Mouse (Mus musculus): ENCODE measurements around the gene Fyb. TPM values are rescaled to one million over a fixed set of nuclear protein-coding genes. Genes with fewer than 3 reads are reported as not detected.

Fyb gene
- polyA plus RNA-seq, 1 experiment from 2014 or later = 3.9 TPM

- H3K9ac ChIP-seq (ENCODE audit: low read length) = no peak overlapping the region
- H3K4me1 ChIP-seq (ENCODE audit: control insufficient read depth in 2 of 2, insufficient read depth in 2 of 2, low read length in 2 of 2) = peaks cover 0 to 5% of the 10 kb centered on the region in 2 experiments; a peak in 2 of 4 replicates
- 79% methylated on average over 4 of the region's 4 CpGs for WGBS
- no peaks in the 10 kb centered on the region for H3K36me3 ChIP-seq (ENCODE audit: control insufficient read depth, insufficient read depth, low read length)
- H3K4me3 ChIP-seq (ENCODE audit: control insufficient read depth in 1 of 2, insufficient read depth in 1 of 2, low read depth in 1 of 2, low read length in 2 of 2) = no peak overlapping the region
- ATAC-seq (ENCODE audit: insufficient number of reproducible peaks, insufficient read depth, low FRiP score, low read depth) = no peak
- no peaks in the 10 kb centered on the region for H3K9me3 ChIP-seq (ENCODE audit: control insufficient read depth, low read length)
- H3K27me3 ChIP-seq (ENCODE audit: control insufficient read depth, insufficient read depth, low read length) = no peaks in the 10 kb centered on the region
- no peak overlapping the region for H3K4me2 ChIP-seq (ENCODE audit: low read length)
- H3K27ac ChIP-seq (replicated peaks in 1 of 2; ENCODE audit: control insufficient read depth in 1 of 2, insufficient read depth in 1 of 2, low read depth in 2 of 2, low read length in 2 of 2) = no peak overlapping the region
Measured at GRCm38 (mm10) chr15:6629174-6629573, 106.5 kb downstream of the Fyb start.

- H3K9ac ChIP-seq (ENCODE audit: low read length) = no peak overlapping the region
- no peak overlapping the region for H3K4me2 ChIP-seq (ENCODE audit: low read length)
- H3K4me1 ChIP-seq (ENCODE audit: control insufficient read depth in 2 of 2, insufficient read depth in 2 of 2, low read length in 2 of 2) = no peaks in the 10 kb centered on the region
- no peak for ATAC-seq (ENCODE audit: insufficient number of reproducible peaks, insufficient read depth, low FRiP score, low read depth)
- H3K4me3 ChIP-seq (ENCODE audit: control insufficient read depth in 1 of 2, insufficient read depth in 1 of 2, low read depth in 1 of 2, low read length in 2 of 2) = no peak overlapping the region
- no peaks in the 10 kb centered on the region for H3K36me3 ChIP-seq (ENCODE audit: control insufficient read depth, insufficient read depth, low read length)
- H3K27ac ChIP-seq (replicated peaks in 1 of 2; ENCODE audit: control insufficient read depth in 1 of 2, insufficient read depth in 1 of 2, low read depth in 2 of 2, low read length in 2 of 2) = no peak overlapping the region
- H3K27me3 ChIP-seq (ENCODE audit: control insufficient read depth, insufficient read depth, low read length) = no peaks in the 10 kb centered on the region
- H3K9me3 ChIP-seq (ENCODE audit: control insufficient read depth, low read length) = no peaks in the 10 kb centered on the region
- 73% methylated on average over 3 of the region's 3 CpGs for WGBS
Measured at GRCm38 (mm10) chr15:6635405-6635804, 112.8 kb downstream of the Fyb start.

GRCm38 (mm10) chr15:6642223-6642622, 119.6 kb downstream of the Fyb start:
- Histone ChIP-seq H3K27me3 (ENCODE audit: control insufficient read depth, insufficient read depth, low read length) (no peaks in the 10 kb centered on the region), H3K36me3 (ENCODE audit: control insufficient read depth, insufficient read depth, low read length) (no peaks in the 10 kb centered on the region), H3K4me1 (ENCODE audit: control insufficient read depth in 2 of 2, insufficient read depth in 2 of 2, low read length in 2 of 2) (no peaks in the 10 kb centered on the region), H3K9ac (ENCODE audit: low read length) (no peak overlapping the region), H3K9me3 (ENCODE audit: control insufficient read depth, low read length) (no peaks in the 10 kb centered on the region), H3K4me3 (ENCODE audit: control insufficient read depth in 1 of 2, insufficient read depth in 1 of 2, low read depth in 1 of 2, low read length in 2 of 2) (no peak overlapping the region), H3K27ac (replicated peaks in 1 of 2; ENCODE audit: control insufficient read depth in 1 of 2, insufficient read depth in 1 of 2, low read depth in 2 of 2, low read length in 2 of 2) (no peak overlapping the region), H3K4me2 (ENCODE audit: low read length) (no peak overlapping the region)
- 68% methylated on average over 5 of the region's 5 CpGs for WGBS
- no peak for ATAC-seq (ENCODE audit: insufficient number of reproducible peaks, insufficient read depth, low FRiP score, low read depth)

GRCm38 (mm10) chr15:6645498-6645897, 122.8 kb downstream of the Fyb start:
- WGBS = 78% methylated on average over 3 of the region's 3 CpGs
- no peak for ATAC-seq (ENCODE audit: insufficient number of reproducible peaks, insufficient read depth, low FRiP score, low read depth)
- no peak overlapping the region for H3K9ac ChIP-seq (ENCODE audit: low read length)

GRCm38 (mm10) chr15:6647066-6647465, 124.4 kb downstream of the Fyb start:
- H3K9me3 ChIP-seq (ENCODE audit: control insufficient read depth, low read length) = no peaks in the 10 kb centered on the region
- H3K27ac ChIP-seq (replicated peaks in 1 of 2; ENCODE audit: control insufficient read depth in 1 of 2, insufficient read depth in 1 of 2, low read depth in 2 of 2, low read length in 2 of 2) = no peak overlapping the region
- peaks cover 0 to 3% of the 10 kb centered on the region in 2 experiments; a peak in 1 of 4 replicates for H3K4me1 ChIP-seq (ENCODE audit: control insufficient read depth in 2 of 2, insufficient read depth in 2 of 2, low read length in 2 of 2)
- H3K9ac ChIP-seq (ENCODE audit: low read length) = no peak overlapping the region
- H3K36me3 ChIP-seq (ENCODE audit: control insufficient read depth, insufficient read depth, low read length) = no peaks in the 10 kb centered on the region
- H3K4me3 ChIP-seq (ENCODE audit: control insufficient read depth in 1 of 2, insufficient read depth in 1 of 2, low read depth in 1 of 2, low read length in 2 of 2) = no peak overlapping the region
- ATAC-seq (ENCODE audit: insufficient number of reproducible peaks, insufficient read depth, low FRiP score, low read depth) = no peak
- H3K4me2 ChIP-seq (ENCODE audit: low read length) = no peak overlapping the region
- WGBS = 87% methylated on average over 1 of the region's 1 CpGs
- H3K27me3 ChIP-seq (ENCODE audit: control insufficient read depth, insufficient read depth, low read length) = no peaks in the 10 kb centered on the region

More at GRCm38 (mm10) chr15:6645498-6645897, 122.8 kb downstream of the Fyb start:
- no peak overlapping the region for H3K4me2 ChIP-seq (ENCODE audit: low read length)
- H3K9me3 ChIP-seq (ENCODE audit: control insufficient read depth, low read length) = no peaks in the 10 kb centered on the region
- H3K27me3 ChIP-seq (ENCODE audit: control insufficient read depth, insufficient read depth, low read length) = no peaks in the 10 kb centered on the region
- no peak overlapping the region for H3K4me3 ChIP-seq (ENCODE audit: control insufficient read depth in 1 of 2, insufficient read depth in 1 of 2, low read depth in 1 of 2, low read length in 2 of 2)
- no peaks in the 10 kb centered on the region for H3K36me3 ChIP-seq (ENCODE audit: control insufficient read depth, insufficient read depth, low read length)
- H3K4me1 ChIP-seq (ENCODE audit: control insufficient read depth in 2 of 2, insufficient read depth in 2 of 2, low read length in 2 of 2) = peaks cover 0 to 3% of the 10 kb centered on the region in 2 experiments; a peak in 1 of 4 replicates
- no peak overlapping the region for H3K27ac ChIP-seq (replicated peaks in 1 of 2; ENCODE audit: control insufficient read depth in 1 of 2, insufficient read depth in 1 of 2, low read depth in 2 of 2, low read length in 2 of 2)

GRCm38 (mm10) chr15:6648757-6649403, 126.2 kb downstream of the Fyb start:
- no peaks in the 10 kb centered on the region for H3K36me3 ChIP-seq (ENCODE audit: control insufficient read depth, insufficient read depth, low read length)
- no peak overlapping the region for H3K9ac ChIP-seq (ENCODE audit: low read length)
- no peaks in the 10 kb centered on the region for H3K9me3 ChIP-seq (ENCODE audit: control insufficient read depth, low read length)
- H3K27me3 ChIP-seq (ENCODE audit: control insufficient read depth, insufficient read depth, low read length) = no peaks in the 10 kb centered on the region
- 42% methylated on average over 7 of the region's 7 CpGs for whole genome bisulfite sequencing
- no peak overlapping the region for H3K27ac ChIP-seq (replicated peaks in 1 of 2; ENCODE audit: control insufficient read depth in 1 of 2, insufficient read depth in 1 of 2, low read depth in 2 of 2, low read length in 2 of 2)
- no peak overlapping the region for H3K4me2 ChIP-seq (ENCODE audit: low read length)
- no peak overlapping the region for H3K4me3 ChIP-seq (ENCODE audit: control insufficient read depth in 1 of 2, insufficient read depth in 1 of 2, low read depth in 1 of 2, low read length in 2 of 2)
- ATAC-seq (ENCODE audit: insufficient number of reproducible peaks, insufficient read depth, low FRiP score, low read depth) = no peak
- peaks cover 0 to 3% of the 10 kb centered on the region in 2 experiments; a peak in 1 of 4 replicates for H3K4me1 ChIP-seq (ENCODE audit: control insufficient read depth in 2 of 2, insufficient read depth in 2 of 2, low read length in 2 of 2)

- ATAC-seq (ENCODE audit: insufficient number of reproducible peaks, insufficient read depth, low FRiP score, low read depth) = no peak
- Histone ChIP-seq H3K9ac (ENCODE audit: low read length) (no peak overlapping the region), H3K27me3 (ENCODE audit: control insufficient read depth, insufficient read depth, low read length) (no peaks in the 10 kb centered on the region), H3K4me2 (ENCODE audit: low read length) (no peak overlapping the region), H3K27ac (replicated peaks in 1 of 2; ENCODE audit: control insufficient read depth in 1 of 2, insufficient read depth in 1 of 2, low read depth in 2 of 2, low read length in 2 of 2) (no peak overlapping the region), H3K36me3 (ENCODE audit: control insufficient read depth, insufficient read depth, low read length) (no peaks in the 10 kb centered on the region), H3K9me3 (ENCODE audit: control insufficient read depth, low read length) (no peaks in the 10 kb centered on the region), H3K4me3 (ENCODE audit: control insufficient read depth in 1 of 2, insufficient read depth in 1 of 2, low read depth in 1 of 2, low read length in 2 of 2) (no peak overlapping the region), H3K4me1 (ENCODE audit: control insufficient read depth in 2 of 2, insufficient read depth in 2 of 2, low read length in 2 of 2) (peaks cover 0 to 3% of the 10 kb centered on the region in 2 experiments; a peak in 1 of 4 replicates)
- 53% methylated on average over 4 of the region's 4 CpGs for WGBS
Measured at GRCm38 (mm10) chr15:6653046-6653445, 130.4 kb downstream of the Fyb start.

- Histone ChIP-seq H3K4me2 (ENCODE audit: low read length) (no peak overlapping the region), H3K9ac (ENCODE audit: low read length) (no peak overlapping the region), H3K36me3 (ENCODE audit: control insufficient read depth, insufficient read depth, low read length) (no peaks in the 10 kb centered on the region), H3K9me3 (ENCODE audit: control insufficient read depth, low read length) (no peaks in the 10 kb centered on the region), H3K4me3 (ENCODE audit: control insufficient read depth in 1 of 2, insufficient read depth in 1 of 2, low read depth in 1 of 2, low read length in 2 of 2) (no peak overlapping the region), H3K4me1 (ENCODE audit: control insufficient read depth in 2 of 2, insufficient read depth in 2 of 2, low read length in 2 of 2) (no peaks in the 10 kb centered on the region), H3K27ac (replicated peaks in 1 of 2; ENCODE audit: control insufficient read depth in 1 of 2, insufficient read depth in 1 of 2, low read depth in 2 of 2, low read length in 2 of 2) (no peak overlapping the region), H3K27me3 (ENCODE audit: control insufficient read depth, insufficient read depth, low read length) (no peaks in the 10 kb centered on the region)
- no peak for ATAC-seq (ENCODE audit: insufficient number of reproducible peaks, insufficient read depth, low FRiP score, low read depth)
- 74% methylated on average over 4 of the region's 4 CpGs for WGBS
Measured at GRCm38 (mm10) chr15:6658081-6658480, 135.4 kb downstream of the Fyb start.

Data from heart, embryonic 14.5 days (tissue).